Mouse (Mus musculus) MEL (cell line): ENCODE results near the gene Gsta3. TPM values are rescaled to one million over a fixed set of nuclear protein-coding genes. Genes with fewer than 3 reads are reported as not detected.
"Not testable (repeated sequence)": the region's sequence is repeated elsewhere in the genome, so short reads cannot be mapped to it uniquely, and the experiment has no call there.

Source experiments
- DNase-seq: peaks from one replicate; pipeline ENCODE4 v3.0.0; 2011; ENCODE audit warnings: low read depth, low spot score
- H3K27ac ChIP-seq: 2 replicates; pipeline ENCODE4 v1.5.1; 2012; ENCODE audit warnings: low read depth, mild to moderate bottlenecking, control low read depth, low read length, moderate library complexity; ENCODE audit not compliant: control insufficient read depth
- H3K27me3 ChIP-seq, 2 experiments: fragments of 150-350 bp in 1 of 2; sonication (generic) in 1 of 2; 2 replicates each; pipeline ENCODE4 v1.6.1; 2012; ENCODE audit warnings: low read length in 2 of 2, mild to moderate bottlenecking in 2 of 2, improper control_type of control experiment in 1 of 2, moderate library complexity in 1 of 2; ENCODE audit not compliant: insufficient read depth in 2 of 2, control insufficient read depth in 1 of 2
- H3K36me3 ChIP-seq, 2 experiments: 2 replicates each; pipeline ENCODE4 v1.6.1; 2012 to 2014; ENCODE audit warnings: low read length in 2 of 2, improper control_type of control experiment in 1 of 2, inconsistent platforms in 1 of 2, mild to moderate bottlenecking in 1 of 2; ENCODE audit not compliant: insufficient read depth in 2 of 2, control insufficient read depth in 1 of 2
- H3K4me1 ChIP-seq, 2 experiments: fragments of 150-350 bp in 1 of 2; sonication (generic) in 1 of 2; 2 replicates each; pipeline ENCODE4 v1.6.1; 2012; ENCODE audit warnings: low read length in 2 of 2, improper control_type of control experiment in 1 of 2, mild to moderate bottlenecking in 1 of 2; ENCODE audit not compliant: insufficient read depth in 2 of 2, control insufficient read depth in 1 of 2
- H3K4me3 ChIP-seq, 2 experiments: fragments of 150-350 bp in 1 of 2; sonication (generic) in 1 of 2; 2 replicates each; pipeline ENCODE4 v1.5.1; 2012; ENCODE audit warnings: low read depth in 2 of 2, low read length in 2 of 2, mild to moderate bottlenecking in 2 of 2, moderate library complexity in 2 of 2, control low read depth in 1 of 2, improper control_type of control experiment in 1 of 2; ENCODE audit not compliant: control insufficient read depth in 1 of 2, insufficient read depth in 1 of 2
- H3K79me2 ChIP-seq: 2 replicates; pipeline ENCODE4 v1.6.1; 2012; ENCODE audit warnings: mild to moderate bottlenecking, low read length, moderate library complexity; ENCODE audit not compliant: control insufficient read depth, poor library complexity, insufficient read depth
- H3K9ac ChIP-seq: 2 replicates; pipeline ENCODE4 v1.6.1; 2012; ENCODE audit warnings: low read depth, mild to moderate bottlenecking, control low read depth, low read length, moderate library complexity; ENCODE audit not compliant: control insufficient read depth, poor library complexity, severe bottlenecking
- H3K9me3 ChIP-seq: fragments of 150-350 bp; sonication (generic); replicated peaks from 2 replicates; pipeline ENCODE4 v1.6.1; 2012; ENCODE audit warnings: mild to moderate bottlenecking, low read length, improper control_type of control experiment, moderate library complexity; ENCODE audit not compliant: insufficient read depth
- CHD1 ChIP-seq: IDR thresholded peaks from 2 replicates; pipeline ENCODE4 v1.6.1; 2012; ENCODE audit warnings: low read depth, mild to moderate bottlenecking, inconsistent platforms, low read length, improper control_type of control experiment
- CTCF ChIP-seq, 3 experiments: IDR thresholded peaks in 2 of 3; conservative IDR thresholded peaks in 1 of 3; 2 replicates each; pipeline ENCODE4 v1.5.1; 2011 to 2012; ENCODE audit warnings: low read length in 3 of 3, low read depth in 2 of 3, mild to moderate bottlenecking in 2 of 3, improper control_type of control experiment in 1 of 3, inconsistent platforms in 1 of 3, mixed read lengths in 1 of 3, moderate library complexity in 1 of 3; ENCODE audit not compliant: control insufficient read depth in 1 of 3, insufficient read depth in 1 of 3, poor library complexity in 1 of 3, severe bottlenecking in 1 of 3
- E2F4 ChIP-seq: IDR thresholded peaks from 2 replicates; pipeline ENCODE4 v1.6.1; 2011; ENCODE audit warnings: low read depth, low read length, improper control_type of control experiment, borderline replicate concordance
- ELF1 ChIP-seq: IDR thresholded peaks from 2 replicates; pipeline ENCODE4 v1.6.1; 2014; ENCODE audit warnings: low read depth, mild to moderate bottlenecking, inconsistent platforms, low read length, improper control_type of control experiment, moderate library complexity
- ETS1 ChIP-seq: IDR thresholded peaks from 2 replicates; pipeline ENCODE4 v1.6.1; 2012; ENCODE audit warnings: low read depth, mild to moderate bottlenecking, inconsistent platforms, low read length, improper control_type of control experiment, moderate library complexity
- HCFC1 ChIP-seq: IDR thresholded peaks from 2 replicates; pipeline ENCODE4 v1.6.1; 2012; ENCODE audit warnings: low read depth, mild to moderate bottlenecking, inconsistent platforms, low read length, improper control_type of control experiment, moderate library complexity
- KAT2A ChIP-seq: conservative IDR thresholded peaks from 2 replicates; pipeline ENCODE4 v1.6.1; 2012; ENCODE audit warnings: low read depth, low read length, improper control_type of control experiment, inconsistent platforms
- MAZ ChIP-seq: IDR thresholded peaks from 2 replicates; pipeline ENCODE4 v1.6.1; 2012; ENCODE audit warnings: low read depth, mild to moderate bottlenecking, inconsistent platforms, low read length, improper control_type of control experiment
- POLR2AphosphoS2 ChIP-seq: IDR thresholded peaks from 2 replicates; pipeline ENCODE4 v1.6.1; 2011; ENCODE audit warnings: low read length, improper control_type of control experiment
- RAD21 ChIP-seq: IDR thresholded peaks from 2 replicates; pipeline ENCODE4 v1.6.1; 2011; ENCODE audit warnings: mild to moderate bottlenecking, low read depth, low read length, improper control_type of control experiment
- RCOR1 ChIP-seq: IDR thresholded peaks from 2 replicates; pipeline ENCODE4 v1.6.1; 2012; ENCODE audit warnings: low read depth, mild to moderate bottlenecking, inconsistent platforms, low read length, improper control_type of control experiment
- SMC3 ChIP-seq: IDR thresholded peaks from 2 replicates; pipeline ENCODE4 v1.6.1; 2011; ENCODE audit warnings: low read depth, low read length, improper control_type of control experiment
- TBP ChIP-seq: IDR thresholded peaks from 2 replicates; pipeline ENCODE4 v1.8.0; 2011; ENCODE audit warnings: low read depth, low read length, improper control_type of control experiment
- ZC3H11A ChIP-seq: IDR thresholded peaks from 2 replicates; pipeline ENCODE4 v1.6.1; 2012; ENCODE audit warnings: low read depth, mild to moderate bottlenecking, inconsistent platforms, low read length, improper control_type of control experiment
- ZMIZ1 ChIP-seq: IDR thresholded peaks from 2 replicates; pipeline ENCODE4 v1.6.1; 2012; ENCODE audit warnings: low read depth, mild to moderate bottlenecking, inconsistent platforms, low read length, improper control_type of control experiment, moderate library complexity
- ZNF384 ChIP-seq: IDR thresholded peaks from 2 replicates; pipeline ENCODE4 v1.6.1; 2012; ENCODE audit warnings: low read depth, mild to moderate bottlenecking, inconsistent platforms, low read length, improper control_type of control experiment
- polyA plus RNA-seq, 2 experiments: library from polyadenylated mRNA; stranded (reverse) in 1 of 2; unstranded in 1 of 2; fragments of >175 nt in 1 of 2; fragments of >200 nt in 1 of 2; gene quantifications; 2 replicates each; pipeline versions ENCODE4 v1.2.1 to v1.2.4; 2012; ENCODE audit warnings: low replicate concordance in 2 of 2, low read depth in 1 of 2; ENCODE audit not compliant: insufficient read length in 2 of 2, insufficient read depth in 1 of 2, missing spikeins in 1 of 2
- total RNA-seq: library from RNA; depleted of rRNA; stranded (reverse); fragments of 300-350 nt; gene quantifications from 2 replicates; pipeline ENCODE4 v1.2.3, GENCODE M21; 2012

The Gsta3 gene
- total and polyA plus RNA-seq, 3 experiments: 2.2 to 3.4 TPM; not detected in 1

DNA sequence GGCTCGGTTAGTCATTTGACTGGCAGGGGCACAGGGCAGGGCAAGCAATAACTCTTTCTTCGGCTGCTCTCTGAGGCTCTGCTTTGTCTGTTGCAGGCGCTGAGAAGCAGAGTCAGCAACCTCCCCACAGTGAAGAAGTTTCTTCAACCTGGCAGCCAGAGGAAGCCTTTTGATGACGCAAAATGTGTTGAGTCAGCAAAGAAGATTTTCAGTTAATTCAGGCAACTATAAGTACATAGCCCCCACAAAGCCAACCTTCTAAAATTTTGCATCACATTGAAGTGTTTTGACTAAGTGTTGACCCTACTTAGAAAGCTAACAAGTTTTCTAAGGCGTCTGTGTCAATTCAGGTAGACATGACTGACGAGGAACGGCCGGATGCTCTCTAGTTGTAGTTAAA lies 24.4 kb downstream of the Gsta3 start:
- TF ChIP-seq KAT2A (no peak), TBP (no peak), POLR2AphosphoS2 (no peak), ZNF384 (no peak), RAD21 (no peak), CTCF (IDR thresholded peaks at IDR 0.05 in 2 of 3, conservative IDR thresholded peaks at IDR 0.05 in 1 of 3; ENCODE audit: control insufficient read depth in 1 of 3, insufficient read depth in 1 of 3, low read depth in 2 of 3, low read length in 3 of 3, poor library complexity in 1 of 3, severe bottlenecking in 1 of 3) (no peak), ETS1 (no peak), ELF1 (no peak), E2F4 (no peak), HCFC1 (no peak), MAZ (no peak)
- no peaks in the 10 kb centered on the region for H3K4me1 ChIP-seq
- no peaks in the 10 kb centered on the region for H3K79me2 ChIP-seq
- H3K27me3 ChIP-seq: no peaks in the 10 kb centered on the region
- no peak overlapping the region for H3K27ac ChIP-seq
- no peak for DNase-seq
- H3K36me3 ChIP-seq: no peaks in the 10 kb centered on the region
- no peak overlapping the region for H3K4me3 ChIP-seq
- no peak overlapping the region for H3K9ac ChIP-seq
- no peaks in the 10 kb centered on the region for H3K9me3 ChIP-seq

DNA sequence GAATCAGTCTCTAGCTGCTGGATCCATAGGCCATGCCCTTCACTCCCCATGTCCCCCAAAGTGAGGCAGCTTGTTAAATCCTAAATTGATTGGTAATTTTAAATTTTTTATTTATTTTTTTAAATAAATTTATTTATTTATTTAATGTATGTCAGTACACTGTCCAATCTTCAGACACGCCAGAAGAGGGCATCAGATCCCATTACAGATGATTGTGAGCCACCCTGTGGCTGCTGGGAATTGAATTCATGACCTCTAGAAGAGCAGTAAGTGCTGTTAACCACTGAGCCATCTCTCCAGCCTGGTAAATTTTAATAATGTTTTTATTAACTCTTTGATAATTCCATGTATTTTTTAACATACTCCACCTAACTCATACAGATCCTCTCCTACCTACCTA lies 26.4 kb downstream of the Gsta3 start:
- Histone ChIP-seq H3K27me3 (no peaks in the 10 kb centered on the region), H3K4me1 (peaks cover 0 to 4% of the 10 kb centered on the region in 2 experiments; a peak in 1 of 4 replicates), H3K9ac (no peak overlapping the region), H3K36me3 (no peaks in the 10 kb centered on the region), H3K27ac (no peak overlapping the region), H3K9me3 (no peaks in the 10 kb centered on the region), H3K4me3 (no peak overlapping the region), H3K79me2 (no peaks in the 10 kb centered on the region)
- peak in 2 of 3 experiments; percentile 29 to 45; a peak in 3 of 6 replicates for TF ChIP-seq CTCF (IDR thresholded peaks at IDR 0.05 in 2 of 3, conservative IDR thresholded peaks at IDR 0.05 in 1 of 3; ENCODE audit: control insufficient read depth in 1 of 3, insufficient read depth in 1 of 3, low read depth in 2 of 3, low read length in 3 of 3, poor library complexity in 1 of 3, severe bottlenecking in 1 of 3)
- no peak for TF ChIP-seq CHD1
- TF ChIP-seq RAD21: peak; percentile 17
- no peak for TF ChIP-seq ZMIZ1
- peak; percentile 34; the same call in 1 of the 2 replicates for TF ChIP-seq SMC3
- no peak for TF ChIP-seq RCOR1
- TF ChIP-seq ZC3H11A: no peak
- peak; percentile 30 for DNase-seq

DNA sequence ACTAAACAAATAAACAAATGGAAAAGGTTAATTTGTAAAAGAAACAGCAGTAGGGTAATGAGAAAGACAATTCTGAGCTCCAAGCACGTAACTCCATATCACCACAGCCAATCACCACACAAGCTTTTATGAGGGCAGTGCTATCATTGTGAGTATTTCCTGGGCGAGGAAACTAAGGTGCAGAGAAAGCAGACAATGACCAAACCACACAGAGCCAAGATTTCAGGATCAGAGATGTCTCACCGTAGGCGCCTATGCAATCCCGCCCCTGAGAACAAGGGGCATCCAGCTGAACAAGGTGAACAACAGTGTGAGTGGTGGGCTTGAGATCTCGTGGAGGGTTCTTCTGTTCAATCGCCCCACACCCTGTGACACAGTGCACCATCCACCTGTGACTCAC lies 27.1 kb downstream of the Gsta3 start:
- H3K9ac ChIP-seq, H3K9me3 ChIP-seq, DNase-seq, H3K4me1 ChIP-seq, H3K79me2 ChIP-seq, H3K36me3 ChIP-seq, H3K27me3 ChIP-seq, H3K27ac ChIP-seq, H3K4me3 ChIP-seq: not testable (repeated sequence)
